ENCODE assay signal across 8 mouse cellular contexts in genomic region chr10:80167460-80168037, GRCm38 (mm10). TPM values are rescaled to one million over a fixed set of nuclear protein-coding genes. Genes with fewer than 3 reads are reported as not detected.
DNase-seq lines count a peak whose midpoint lies in the region; ATAC-seq and TF ChIP-seq lines count a peak whose summit lies in the region.

No protein-coding gene starts in this region.

- peaks cover 37% of the 10 kb centered on the region for H3K4me1 ChIP-seq in bone marrow macrophage, adult 2 months (ENCODE audit: control insufficient read depth, insufficient read depth, low read length)
- peaks cover 16% of the 10 kb centered on the region for H3K4me1 ChIP-seq in embryonic fibroblast, embryonic 13.5 days (ENCODE audit: control insufficient read depth, insufficient read depth, low read length)
- H3K4me1 ChIP-seq in heart, embryonic 10.5 days, result peaks cover 71% of the 10 kb centered on the region
- peaks cover 54% of the 10 kb centered on the region for H3K4me1 ChIP-seq in kidney, embryonic 14.5 days (ENCODE audit: control insufficient read depth, insufficient read depth, low read length)
- peaks cover 72% of the 10 kb centered on the region for H3K4me1 ChIP-seq in limb, embryonic 15.5 days
- peaks cover 7% of the 10 kb centered on the region; the same call in 1 of the 2 replicates for H3K4me1 ChIP-seq in midbrain, postnatal 0 days (ENCODE audit: insufficient read depth, low read length)

- peak; percentile 90 for ATAC-seq in kidney, embryonic 14.5 days (ENCODE audit: low FRiP score, low TSS enrichment)
- ATAC-seq in limb, embryonic 15.5 days (ENCODE audit: insufficient number of reproducible peaks, low FRiP score, low TSS enrichment, low read depth), result peak; percentile 92
- peak; percentile 91 for ATAC-seq in midbrain, postnatal 0 days (ENCODE audit: low FRiP score)

- H3K9ac ChIP-seq in kidney, embryonic 14.5 days (ENCODE audit: low read depth, low read length), result peak overlapping the region; percentile 99
- peak overlapping the region; percentile 96 for H3K9ac ChIP-seq in limb, embryonic 15.5 days
- H3K9ac ChIP-seq in midbrain, postnatal 0 days (replicated peaks; ENCODE audit: low read length, poor library complexity, severe bottlenecking), result peak overlapping the region; percentile 100

- H3K27me3 ChIP-seq in heart, embryonic 10.5 days (ENCODE audit: insufficient read depth, poor library complexity, severe bottlenecking), result no peaks in the 10 kb centered on the region
- H3K27me3 ChIP-seq in kidney, embryonic 14.5 days (ENCODE audit: control insufficient read depth, insufficient read depth, low read length), result no peaks in the 10 kb centered on the region
- H3K27me3 ChIP-seq in limb, embryonic 15.5 days, result no peaks in the 10 kb centered on the region
- H3K27me3 ChIP-seq in midbrain, postnatal 0 days (ENCODE audit: insufficient read depth, low read length), result no peaks in the 10 kb centered on the region

- peak; percentile 99 to 100 for DNase-seq in B cell, adult 2 months
- peak; percentile 100 for DNase-seq in heart, embryonic 10.5 days (ENCODE audit: low spot score)
- DNase-seq in midbrain, postnatal 0 days (ENCODE audit: low spot score), result peak; percentile 100
- peak; percentile 99 to 100 for DNase-seq in spleen, postnatal 10 days (ENCODE audit: low spot score in 2 of 2)

- under 1% methylated on average over 55 of the region's 55 CpGs for WGBS in heart, embryonic 10.5 days
- WGBS in kidney, embryonic 14.5 days, result under 1% methylated on average over 55 of the region's 55 CpGs
- WGBS in limb, embryonic 15.5 days, result under 1% methylated on average over 54 of the region's 55 CpGs
- WGBS in midbrain, postnatal 0 days, result 1% methylated on average over 54 of the region's 55 CpGs

- no peaks in the 10 kb centered on the region for H3K9me3 ChIP-seq in heart, embryonic 10.5 days
- no peaks in the 10 kb centered on the region for H3K9me3 ChIP-seq in kidney, embryonic 14.5 days (ENCODE audit: control insufficient read depth, low read length)
- no peaks in the 10 kb centered on the region for H3K9me3 ChIP-seq in limb, embryonic 15.5 days
- no peaks in the 10 kb centered on the region for H3K9me3 ChIP-seq in midbrain, postnatal 0 days (ENCODE audit: low read length)

- TF ChIP-seq CTCF in bone marrow macrophage, adult 2 months (IDR thresholded peaks at IDR 0.05; ENCODE audit: low read depth, low read length), result no peak
- no peak for TF ChIP-seq CTCF in embryonic fibroblast, embryonic 13.5 days (IDR thresholded peaks at IDR 0.05; ENCODE audit: borderline replicate concordance, insufficient read depth, low read length)
- TF ChIP-seq CTCF in midbrain, postnatal 0 days (IDR thresholded peaks at IDR 0.05), result no peak

- peak overlapping the region; percentile 70 for H3K4me3 ChIP-seq in bone marrow macrophage, adult 2 months (ENCODE audit: insufficient read depth, low read length)
- H3K4me3 ChIP-seq in embryonic fibroblast, embryonic 13.5 days (ENCODE audit: insufficient read depth, low read length), result peak overlapping the region; percentile 90
- peak overlapping the region; percentile 92 for H3K4me3 ChIP-seq in heart, embryonic 10.5 days
- peak overlapping the region; percentile 89 for H3K4me3 ChIP-seq in kidney, embryonic 14.5 days (ENCODE audit: low read length)
- peak overlapping the region; percentile 87 for H3K4me3 ChIP-seq in limb, embryonic 15.5 days
- peak overlapping the region; percentile 91 for H3K4me3 ChIP-seq in midbrain, postnatal 0 days (ENCODE audit: low read depth, low read length)

- peak overlapping the region; percentile 58 for H3K4me2 ChIP-seq in kidney, embryonic 14.5 days (replicated peaks; ENCODE audit: low read depth, low read length)
- peak overlapping the region; percentile 56 for H3K4me2 ChIP-seq in limb, embryonic 15.5 days
- peak overlapping the region; percentile 77 for H3K4me2 ChIP-seq in midbrain, postnatal 0 days (ENCODE audit: low read depth, low read length, poor library complexity, severe bottlenecking)

- peaks cover 29% of the 10 kb centered on the region for H3K36me3 ChIP-seq in heart, embryonic 10.5 days
- H3K36me3 ChIP-seq in kidney, embryonic 14.5 days (ENCODE audit: control insufficient read depth, insufficient read depth, low read length), result peaks cover 29% of the 10 kb centered on the region
- peaks cover 28% of the 10 kb centered on the region for H3K36me3 ChIP-seq in limb, embryonic 15.5 days
- peaks cover 18% of the 10 kb centered on the region for H3K36me3 ChIP-seq in midbrain, postnatal 0 days (ENCODE audit: insufficient read depth, low read length)

- H3K27ac ChIP-seq in bone marrow macrophage, adult 2 months (ENCODE audit: insufficient read depth, low read depth, low read length), result peak overlapping the region; percentile 71
- peak overlapping the region; percentile 85 for H3K27ac ChIP-seq in embryonic fibroblast, embryonic 13.5 days (ENCODE audit: insufficient read depth, low read length)
- peak overlapping the region; percentile 100 for H3K27ac ChIP-seq in heart, embryonic 10.5 days
- H3K27ac ChIP-seq in kidney, embryonic 14.5 days (ENCODE audit: low read depth, low read length), result peak overlapping the region; percentile 99
- peak overlapping the region; percentile 100 for H3K27ac ChIP-seq in limb, embryonic 15.5 days
- H3K27ac ChIP-seq in midbrain, postnatal 0 days (ENCODE audit: low read depth, low read length), result peak overlapping the region; percentile 100

- peak; percentile 86; the same call in 1 of the 2 replicates for TF ChIP-seq POLR2A in bone marrow macrophage, adult 2 months (IDR thresholded peaks at IDR 0.05; ENCODE audit: borderline replicate concordance, low read depth, low read length)
- TF ChIP-seq POLR2A in embryonic fibroblast, embryonic 13.5 days (IDR thresholded peaks at IDR 0.05; ENCODE audit: low read depth, low read length), result no peak

RNA-seq across cellular contexts. Expression of gene Cirbp, which starts 1.8 kb away (rescaled TPM):
- 48.0 and 49.8 TPM in 2 replicates for polyA plus RNA-seq in bone marrow macrophage, adult 2 months (2012; ENCODE audit: insufficient read depth, insufficient read length, missing spikeins)
- 29.2 and 50.2 TPM in 2 replicates for polyA plus RNA-seq in embryonic fibroblast, embryonic 13.5 days (2011; ENCODE audit: insufficient read length, low read depth, missing spikeins)
- 85.7 and 98.0 TPM in 2 replicates for polyA plus RNA-seq in heart, embryonic 10.5 days (2016; fragmentation: Nextera tagmentation; extraction: Ambion mirVana)
- polyA plus RNA-seq in kidney, embryonic 14.5 days (2014; fragmentation: Nextera tagmentation; extraction: Ambion mirVana), result 80.0 and 104 TPM in 2 replicates
- polyA plus RNA-seq in limb, embryonic 15.5 days (2015; fragmentation: Nextera tagmentation; extraction: Ambion mirVana), result 102 and 103 TPM in 2 replicates
- 315 and 337 TPM in 2 replicates for total RNA-seq in midbrain, postnatal 0 days (2014; rRNA removed)
- polyA plus RNA-seq in midbrain, postnatal 0 days (2015; fragmentation: Nextera tagmentation; extraction: Ambion mirVana), result 760 and 829 TPM in 2 replicates

RNA-seq across cellular contexts. Expression of gene 1600002K03Rik, which starts 5.2 kb away (rescaled TPM):
- 22.7 and 23.9 TPM in 2 replicates for polyA plus RNA-seq in bone marrow macrophage, adult 2 months (2012; ENCODE audit: insufficient read depth, insufficient read length, missing spikeins)
- 8.4 and 12.2 TPM in 2 replicates for polyA plus RNA-seq in embryonic fibroblast, embryonic 13.5 days (2011; ENCODE audit: insufficient read length, low read depth, missing spikeins)
- 11.7 and 13.9 TPM in 2 replicates for polyA plus RNA-seq in heart, embryonic 10.5 days (2016; fragmentation: Nextera tagmentation; extraction: Ambion mirVana)
- 10.3 and 12.1 TPM in 2 replicates for polyA plus RNA-seq in kidney, embryonic 14.5 days (2014; fragmentation: Nextera tagmentation; extraction: Ambion mirVana)
- polyA plus RNA-seq in limb, embryonic 15.5 days (2015; fragmentation: Nextera tagmentation; extraction: Ambion mirVana), result 12.8 and 13.3 TPM in 2 replicates
- 2.3 and 2.8 TPM in 2 replicates for total RNA-seq in midbrain, postnatal 0 days (2014; rRNA removed)
- 4.1 and 5.3 TPM in 2 replicates for polyA plus RNA-seq in midbrain, postnatal 0 days (2015; fragmentation: Nextera tagmentation; extraction: Ambion mirVana)

RNA-seq across cellular contexts. Expression of gene Efna2, which starts 11.7 kb away (rescaled TPM):
- 0.51 and 1.0 TPM in 2 replicates for polyA plus RNA-seq in bone marrow macrophage, adult 2 months (2012; ENCODE audit: insufficient read depth, insufficient read length, missing spikeins)
- 5.2 and 8.3 TPM in 2 replicates for polyA plus RNA-seq in embryonic fibroblast, embryonic 13.5 days (2011; ENCODE audit: insufficient read length, low read depth, missing spikeins)
- polyA plus RNA-seq in heart, embryonic 10.5 days (2016; fragmentation: Nextera tagmentation; extraction: Ambion mirVana), result 14.9 and 20.6 TPM in 2 replicates
- 15.4 and 17.3 TPM in 2 replicates for polyA plus RNA-seq in kidney, embryonic 14.5 days (2014; fragmentation: Nextera tagmentation; extraction: Ambion mirVana)
- polyA plus RNA-seq in limb, embryonic 15.5 days (2015; fragmentation: Nextera tagmentation; extraction: Ambion mirVana), result 27.0 and 29.3 TPM in 2 replicates
- total RNA-seq in midbrain, postnatal 0 days (2014; rRNA removed), result 45.1 and 51.1 TPM in 2 replicates
- polyA plus RNA-seq in midbrain, postnatal 0 days (2015; fragmentation: Nextera tagmentation; extraction: Ambion mirVana), result 52.1 and 58.4 TPM in 2 replicates

RNA-seq across cellular contexts. Expression of gene Midn, which starts 19.5 kb away (rescaled TPM):
- 32.9 and 40.5 TPM in 2 replicates for polyA plus RNA-seq in bone marrow macrophage, adult 2 months (2012; ENCODE audit: insufficient read depth, insufficient read length, missing spikeins)
- 101 TPM in 2 replicates for polyA plus RNA-seq in embryonic fibroblast, embryonic 13.5 days (2011; ENCODE audit: insufficient read length, low read depth, missing spikeins)
- 16.1 and 24.4 TPM in 2 replicates for polyA plus RNA-seq in heart, embryonic 10.5 days (2016; fragmentation: Nextera tagmentation; extraction: Ambion mirVana)
- polyA plus RNA-seq in kidney, embryonic 14.5 days (2014; fragmentation: Nextera tagmentation; extraction: Ambion mirVana), result 42.3 and 46.2 TPM in 2 replicates
- 13.4 and 14.0 TPM in 2 replicates for polyA plus RNA-seq in limb, embryonic 15.5 days (2015; fragmentation: Nextera tagmentation; extraction: Ambion mirVana)
- 114 and 143 TPM in 2 replicates for total RNA-seq in midbrain, postnatal 0 days (2014; rRNA removed)
- polyA plus RNA-seq in midbrain, postnatal 0 days (2015; fragmentation: Nextera tagmentation; extraction: Ambion mirVana), result 16.3 and 17.2 TPM in 2 replicates

RNA-seq across cellular contexts. Expression of gene Cbarp, which starts 26.9 kb away (rescaled TPM):
- polyA plus RNA-seq in bone marrow macrophage, adult 2 months (2012; ENCODE audit: insufficient read depth, insufficient read length, missing spikeins), result 2.0 and 2.9 TPM in 2 replicates
- 24.1 and 28.4 TPM in 2 replicates for polyA plus RNA-seq in embryonic fibroblast, embryonic 13.5 days (2011; ENCODE audit: insufficient read length, low read depth, missing spikeins)
- 2.0 and 4.0 TPM in 2 replicates for polyA plus RNA-seq in heart, embryonic 10.5 days (2016; fragmentation: Nextera tagmentation; extraction: Ambion mirVana)
- polyA plus RNA-seq in kidney, embryonic 14.5 days (2014; fragmentation: Nextera tagmentation; extraction: Ambion mirVana), result 8.1 and 8.4 TPM in 2 replicates
- 5.9 and 6.8 TPM in 2 replicates for polyA plus RNA-seq in limb, embryonic 15.5 days (2015; fragmentation: Nextera tagmentation; extraction: Ambion mirVana)
- total RNA-seq in midbrain, postnatal 0 days (2014; rRNA removed), result 273 and 276 TPM in 2 replicates
- 120 and 121 TPM in 2 replicates for polyA plus RNA-seq in midbrain, postnatal 0 days (2015; fragmentation: Nextera tagmentation; extraction: Ambion mirVana)

Comparison
In these comparisons a context has a peak if more than half of its experiments do, and no peak if none do; other contexts are left out.
1. Peak in every context shown above with its lines: DNase-seq, ATAC-seq, H3K4me3 ChIP-seq and H3K27ac ChIP-seq.